Mouse (Mus musculus) neural tube, embryonic 12.5 days (tissue): ENCODE measurements at regions not wholly inside any gene's neighbourhood (a gene's known extent, or its start where the extent isn't known, plus 50 kb on each side); places are given as distances from the start of the nearest gene placed in this dataset.

Experiments used
- ATAC-seq: fragments of 200-750 bp; cut with Nextera tagmentation; 2 replicates; pipeline ENCODE4 v1.8.0; 2017; ENCODE audit warnings: low read depth, mild to moderate bottlenecking, moderate TSS enrichment, moderate library complexity; ENCODE audit not compliant: low FRiP score
- H3K27ac ChIP-seq: fragments of 300-500 bp; sonication (generic); 2 replicates; pipeline ENCODE4 v1.5.1; 2016
- H3K27me3 ChIP-seq: fragments of 300-500 bp; sonication (generic); replicated peaks from 2 replicates; pipeline ENCODE4 v1.6.1; 2016; ENCODE audit warnings: mild to moderate bottlenecking
- H3K36me3 ChIP-seq: fragments of 300-500 bp; sonication (generic); 2 replicates; pipeline ENCODE4 v1.6.1; 2016; ENCODE audit warnings: mild to moderate bottlenecking
- H3K4me1 ChIP-seq: fragments of 300-500 bp; sonication (generic); 2 replicates; pipeline ENCODE4 v1.6.1; 2016
- H3K4me2 ChIP-seq: fragments of 300-500 bp; sonication (generic); replicated peaks from 2 replicates; pipeline ENCODE4 v1.6.1; 2016; ENCODE audit warnings: mild to moderate bottlenecking
- H3K4me3 ChIP-seq: fragments of 300-500 bp; sonication (generic); 2 replicates; pipeline ENCODE4 v1.5.1; 2016
- H3K9ac ChIP-seq: fragments of 300-500 bp; sonication (generic); 2 replicates; pipeline ENCODE4 v1.6.1; 2016; ENCODE audit warnings: mild to moderate bottlenecking
- H3K9me3 ChIP-seq: fragments of 300-500 bp; sonication (generic); 2 replicates; pipeline ENCODE4 v1.6.1; 2016; ENCODE audit warnings: mild to moderate bottlenecking
- WGBS: fragments of 180-500 bp; shearing (Covaris S2); methylation state at CpG from one replicate; pipeline ENCODE4 v1.1.7; 2016; 5-methylcytosine and 5-hydroxymethylcytosine counted together

GRCm38 (mm10) chr6:31933364-31933763, 116.7 kb upstream of the 1700012A03Rik start:
- 29% methylated on average over 5 of the region's 5 CpGs for WGBS
- no peaks in the 10 kb centered on the region for H3K9me3 ChIP-seq
- H3K36me3 ChIP-seq = no peaks in the 10 kb centered on the region
- H3K9ac ChIP-seq = no peak overlapping the region
- H3K27ac ChIP-seq = no peak overlapping the region
- no peak overlapping the region for H3K4me3 ChIP-seq
- no peaks in the 10 kb centered on the region for H3K27me3 ChIP-seq
- H3K4me1 ChIP-seq = peaks cover 21% of the 10 kb centered on the region
- peak; percentile 73 for ATAC-seq
- no peak overlapping the region; the same call in 1 of the 2 replicates for H3K4me2 ChIP-seq

DNA sequence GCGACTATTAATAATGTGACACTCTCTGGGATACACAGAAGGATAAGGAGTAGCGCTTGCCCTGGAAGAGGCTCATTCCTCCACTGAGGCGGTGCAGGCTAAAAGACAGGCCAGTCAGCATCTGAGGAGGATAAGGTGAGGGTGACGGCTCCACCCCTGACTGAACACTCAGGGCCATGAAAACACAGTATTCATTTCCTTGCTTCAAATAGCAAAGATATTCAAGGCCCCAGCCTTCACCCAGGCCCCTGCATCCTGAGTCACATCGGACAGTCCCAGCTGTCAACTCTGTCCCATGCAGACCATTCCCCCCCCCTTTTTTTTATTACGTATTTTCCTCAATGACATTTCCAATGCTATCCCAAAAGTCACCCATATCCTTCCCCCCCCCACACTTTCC, 118.9 kb upstream of the 1700012A03Rik start:
- H3K9me3 ChIP-seq = no peaks in the 10 kb centered on the region
- no peak for ATAC-seq
- 92% methylated on average over 6 of the region's 6 CpGs for WGBS
- no peaks in the 10 kb centered on the region for H3K27me3 ChIP-seq
- H3K9ac ChIP-seq = no peak overlapping the region
- peaks cover 21% of the 10 kb centered on the region for H3K4me1 ChIP-seq
- H3K4me3 ChIP-seq = no peak overlapping the region
- H3K4me2 ChIP-seq = no peak overlapping the region
- H3K36me3 ChIP-seq = no peaks in the 10 kb centered on the region
- no peak overlapping the region for H3K27ac ChIP-seq

DNA sequence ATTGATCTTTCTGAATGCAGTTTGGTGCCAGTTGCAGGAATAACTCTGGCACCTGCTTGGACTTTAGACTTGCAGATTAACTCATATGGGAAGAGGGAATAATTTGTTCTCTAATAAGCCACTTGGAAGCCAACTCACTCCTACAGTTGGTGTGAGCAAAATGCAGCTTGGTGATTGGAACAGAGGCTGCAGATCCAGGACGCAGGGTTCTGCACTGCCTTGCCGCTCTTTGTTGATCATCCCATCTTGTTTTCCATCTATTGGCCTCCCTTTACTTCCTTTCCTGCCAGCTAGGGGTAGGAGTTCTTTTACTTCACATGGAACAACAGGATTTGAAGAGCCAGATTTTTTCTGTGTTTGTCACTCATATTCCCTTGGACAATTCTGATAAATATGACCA, 120.9 kb upstream of the 1700012A03Rik start:
- Histone ChIP-seq H3K27ac (no peak overlapping the region), H3K4me2 (no peak overlapping the region), H3K4me3 (no peak overlapping the region), H3K9ac (no peak overlapping the region), H3K9me3 (no peaks in the 10 kb centered on the region), H3K4me1 (peaks cover 20% of the 10 kb centered on the region), H3K36me3 (no peaks in the 10 kb centered on the region), H3K27me3 (no peaks in the 10 kb centered on the region)
- no peak for ATAC-seq
- 93% methylated on average over 2 of the region's 2 CpGs for WGBS

GRCm38 (mm10) chr6:31927181-31927580, 122.9 kb upstream of the 1700012A03Rik start:
- no peak overlapping the region for H3K4me3 ChIP-seq
- no peak overlapping the region for H3K4me2 ChIP-seq
- H3K27ac ChIP-seq = no peak overlapping the region
- peaks cover 10% of the 10 kb centered on the region for H3K4me1 ChIP-seq
- no peak overlapping the region for H3K9ac ChIP-seq
- no peaks in the 10 kb centered on the region for H3K36me3 ChIP-seq
- ATAC-seq = no peak
- no peaks in the 10 kb centered on the region for H3K9me3 ChIP-seq
- WGBS = 66% methylated on average over 3 of the region's 3 CpGs
- no peaks in the 10 kb centered on the region for H3K27me3 ChIP-seq

- ATAC-seq = no peak
- Histone ChIP-seq H3K4me1 (peaks cover 10% of the 10 kb centered on the region), H3K4me2 (no peak overlapping the region), H3K9ac (no peak overlapping the region), H3K27me3 (no peaks in the 10 kb centered on the region), H3K9me3 (no peaks in the 10 kb centered on the region), H3K36me3 (no peaks in the 10 kb centered on the region), H3K4me3 (no peak overlapping the region), H3K27ac (no peak overlapping the region)
- WGBS = 72% methylated on average over 2 of the region's 2 CpGs
Observed at GRCm38 (mm10) chr6:31924669-31925046, 125.4 kb upstream of the 1700012A03Rik start.

- H3K9me3 ChIP-seq = no peaks in the 10 kb centered on the region
- no peaks in the 10 kb centered on the region for H3K36me3 ChIP-seq
- no peak for ATAC-seq
- peaks cover 10% of the 10 kb centered on the region for H3K4me1 ChIP-seq
- H3K27ac ChIP-seq = no peak overlapping the region
- H3K4me3 ChIP-seq = no peak overlapping the region
- no peaks in the 10 kb centered on the region for H3K27me3 ChIP-seq
- no peak overlapping the region for H3K4me2 ChIP-seq
- WGBS = 31% methylated on average over 3 of the region's 3 CpGs
- no peak overlapping the region for H3K9ac ChIP-seq
Observed at GRCm38 (mm10) chr6:31923951-31924668, 125.9 kb upstream of the 1700012A03Rik start.

GRCm38 (mm10) chr6:31921561-31922152, 128.4 kb upstream of the 1700012A03Rik start:
- no peak for ATAC-seq
- Histone ChIP-seq H3K27me3 (no peaks in the 10 kb centered on the region), H3K36me3 (no peaks in the 10 kb centered on the region), H3K27ac (no peak overlapping the region), H3K9ac (no peak overlapping the region), H3K9me3 (no peaks in the 10 kb centered on the region), H3K4me2 (no peak overlapping the region), H3K4me1 (peaks cover 10% of the 10 kb centered on the region), H3K4me3 (no peak overlapping the region)
- 93% methylated on average over 9 of the region's 9 CpGs for WGBS

- no peaks in the 10 kb centered on the region for H3K4me1 ChIP-seq
- H3K9ac ChIP-seq = no peak overlapping the region
- WGBS = 81% methylated on average over 13 of the region's 13 CpGs
- H3K27me3 ChIP-seq = no peaks in the 10 kb centered on the region
- no peak overlapping the region for H3K4me2 ChIP-seq
- H3K27ac ChIP-seq = no peak overlapping the region
- ATAC-seq = no peak
- no peaks in the 10 kb centered on the region for H3K36me3 ChIP-seq
- no peak overlapping the region for H3K4me3 ChIP-seq
- no peaks in the 10 kb centered on the region for H3K9me3 ChIP-seq
Observed at GRCm38 (mm10) chr6:31917411-31918131, 132.5 kb upstream of the 1700012A03Rik start.

DNA sequence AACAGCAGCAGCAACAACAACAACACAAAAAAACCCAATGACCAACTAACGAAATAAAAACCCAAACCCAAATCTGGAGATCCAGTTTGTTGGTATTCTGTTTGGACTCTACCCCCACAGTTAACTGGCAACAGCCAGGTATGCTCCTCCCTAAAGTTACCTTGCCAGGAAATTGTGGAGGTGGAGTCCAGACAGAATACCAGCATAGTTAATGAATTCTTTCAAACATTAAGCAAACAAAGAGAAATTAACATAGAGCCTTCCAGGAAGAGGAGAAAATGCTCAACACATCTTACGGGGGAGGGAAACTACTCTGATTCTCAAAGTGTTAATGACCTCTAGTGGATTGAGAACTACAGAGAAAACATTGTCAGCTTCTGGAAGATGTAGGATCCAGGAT, 148.3 kb upstream of the 1700012A03Rik start:
- Histone ChIP-seq H3K4me1 (no peaks in the 10 kb centered on the region), H3K36me3 (no peaks in the 10 kb centered on the region), H3K9me3 (no peaks in the 10 kb centered on the region), H3K4me3 (no peak overlapping the region), H3K9ac (no peak overlapping the region), H3K27me3 (no peaks in the 10 kb centered on the region), H3K27ac (no peak overlapping the region), H3K4me2 (no peak overlapping the region)
- WGBS = 80% methylated on average over 2 of the region's 2 CpGs
- no peak for ATAC-seq

DNA sequence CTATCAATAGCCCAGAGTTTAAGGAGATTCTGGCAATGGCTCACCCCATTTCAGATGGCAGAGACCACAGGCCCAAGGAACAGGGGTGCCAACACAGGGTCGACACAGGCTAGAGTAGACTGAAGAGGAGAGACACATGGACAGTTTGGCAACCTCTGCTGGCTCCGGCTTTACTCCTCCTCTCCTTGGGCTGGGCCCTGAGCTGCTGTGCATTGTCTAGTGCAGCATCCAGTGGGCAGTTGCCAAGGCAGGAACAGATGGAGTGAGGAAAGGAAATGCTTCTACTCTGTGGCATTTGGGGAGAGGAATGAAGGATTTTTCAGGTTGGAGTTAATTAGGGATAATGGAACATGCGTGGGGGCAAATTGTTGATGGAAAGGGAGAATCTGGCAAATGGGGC, 151.0 kb upstream of the 1700012A03Rik start:
- H3K27me3 ChIP-seq = no peaks in the 10 kb centered on the region
- no peak overlapping the region for H3K9ac ChIP-seq
- H3K9me3 ChIP-seq = no peaks in the 10 kb centered on the region
- H3K36me3 ChIP-seq = no peaks in the 10 kb centered on the region
- H3K4me1 ChIP-seq = no peaks in the 10 kb centered on the region
- 59% methylated on average over 3 of the region's 3 CpGs for whole genome bisulfite sequencing
- no peak overlapping the region for H3K4me3 ChIP-seq
- H3K4me2 ChIP-seq = no peak overlapping the region
- no peak for ATAC-seq
- H3K27ac ChIP-seq = no peak overlapping the region

DNA sequence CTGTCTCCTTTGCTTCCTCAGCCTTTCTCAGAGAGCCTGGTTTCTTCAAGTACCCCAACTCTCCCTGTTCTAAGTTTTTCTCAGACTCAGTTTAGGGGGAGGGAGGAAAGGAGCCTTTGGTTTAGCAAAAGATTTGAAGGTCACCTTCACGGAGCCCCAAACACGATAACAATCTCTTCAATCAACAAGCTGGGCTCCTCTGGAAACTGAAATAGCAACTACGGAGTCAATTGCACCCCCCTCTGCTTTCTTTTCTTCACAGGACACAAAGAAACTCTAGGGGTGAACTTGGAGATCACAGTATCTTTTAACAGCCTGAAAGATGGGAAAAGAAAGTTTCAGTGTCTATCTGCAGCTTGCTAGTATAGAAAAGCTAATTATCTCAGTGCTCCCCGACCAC, 151.4 kb upstream of the 1700012A03Rik start:
- Histone ChIP-seq H3K36me3 (no peaks in the 10 kb centered on the region), H3K4me2 (no peak overlapping the region), H3K9me3 (no peaks in the 10 kb centered on the region), H3K27ac (no peak overlapping the region), H3K4me1 (no peaks in the 10 kb centered on the region), H3K9ac (no peak overlapping the region), H3K27me3 (no peaks in the 10 kb centered on the region), H3K4me3 (no peak overlapping the region)
- ATAC-seq = no peak
- WGBS = 10% methylated on average over 4 of the region's 4 CpGs

DNA sequence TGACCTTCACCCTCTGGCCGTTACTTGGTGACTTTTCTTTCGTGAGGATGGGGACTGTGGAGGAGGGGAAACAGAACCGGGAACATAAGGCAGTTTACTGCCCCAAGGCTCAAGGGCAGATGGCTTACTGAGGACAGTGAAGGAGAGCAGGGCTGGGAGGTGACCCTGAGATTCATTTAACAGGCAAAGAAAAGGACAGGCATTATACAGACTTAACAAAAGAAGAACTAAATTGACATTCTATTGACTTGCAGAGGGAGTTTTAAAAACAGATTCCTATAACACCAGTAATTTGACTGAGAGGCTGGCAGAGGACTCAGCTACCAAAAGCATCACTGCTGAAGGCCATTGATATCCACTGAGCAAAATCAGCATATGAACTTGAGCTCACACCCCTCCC, 153.0 kb upstream of the 1700012A03Rik start:
- WGBS = 45% methylated on average over 3 of the region's 3 CpGs
- no peak for ATAC-seq
- H3K27me3 ChIP-seq = no peaks in the 10 kb centered on the region
- H3K27ac ChIP-seq = no peak overlapping the region
- H3K4me2 ChIP-seq = no peak overlapping the region
- H3K4me3 ChIP-seq = no peak overlapping the region
- no peaks in the 10 kb centered on the region for H3K4me1 ChIP-seq
- no peaks in the 10 kb centered on the region for H3K36me3 ChIP-seq
- no peaks in the 10 kb centered on the region for H3K9me3 ChIP-seq
- H3K9ac ChIP-seq = no peak overlapping the region
